Mouse (Mus musculus): ENCODE measurements around the gene Lrit2. TPM values are rescaled to one million over a fixed set of nuclear protein-coding genes. Genes with fewer than 3 reads are reported as not detected.

Gene Lrit2
- polyA plus RNA-seq, 1 experiment from 2014 or later = not detected

GRCm38 (mm10) chr14:37064849-37065248 lies 2.9 kb upstream of the Lrit2 start:
- H3K9me3 ChIP-seq (replicated peaks; ENCODE audit: control insufficient read depth, low read length) = no peaks in the 10 kb centered on the region
- 54% methylated on average over 2 of the region's 2 CpGs for WGBS (ENCODE audit: insufficient replicate concordance)
- H3K4me1 ChIP-seq (ENCODE audit: control insufficient read depth, insufficient read depth, low read length) = no peaks in the 10 kb centered on the region
- no peak overlapping the region for H3K4me2 ChIP-seq
- ATAC-seq (replicated peaks; ENCODE audit: insufficient number of reproducible peaks, low FRiP score, low TSS enrichment) = no peak
- no peaks in the 10 kb centered on the region for H3K27me3 ChIP-seq (ENCODE audit: control insufficient read depth, insufficient read depth, low read length)
- no peak overlapping the region for H3K9ac ChIP-seq (ENCODE audit: low read depth, low read length)
- no peak overlapping the region for H3K4me3 ChIP-seq (ENCODE audit: low read depth, low read length)
- H3K27ac ChIP-seq (ENCODE audit: low read depth, low read length) = no peak overlapping the region
- no peaks in the 10 kb centered on the region for H3K36me3 ChIP-seq (ENCODE audit: control insufficient read depth, insufficient read depth, low read length)

DNA sequence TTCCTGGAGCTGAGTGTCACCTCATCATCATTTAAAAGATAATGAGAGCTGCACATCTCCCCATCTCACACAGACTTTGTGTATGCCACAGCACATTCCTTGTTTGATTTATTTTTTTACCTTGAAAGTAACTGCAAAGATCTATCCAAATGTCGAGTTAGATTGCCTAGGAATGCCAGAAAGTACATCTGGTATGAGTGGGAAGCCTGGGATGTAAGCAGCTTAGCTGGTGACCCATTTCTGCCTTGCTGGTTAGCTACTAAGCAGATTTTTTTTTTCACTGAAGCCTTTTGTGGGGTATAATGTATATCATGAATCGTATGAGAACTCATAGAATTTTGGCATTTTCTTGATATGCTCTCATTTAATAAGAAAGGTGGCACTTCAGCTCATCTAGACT lies 1.1 kb upstream of the Lrit2 start:
- H3K9ac ChIP-seq (ENCODE audit: low read depth, low read length) = no peak overlapping the region

DNA sequence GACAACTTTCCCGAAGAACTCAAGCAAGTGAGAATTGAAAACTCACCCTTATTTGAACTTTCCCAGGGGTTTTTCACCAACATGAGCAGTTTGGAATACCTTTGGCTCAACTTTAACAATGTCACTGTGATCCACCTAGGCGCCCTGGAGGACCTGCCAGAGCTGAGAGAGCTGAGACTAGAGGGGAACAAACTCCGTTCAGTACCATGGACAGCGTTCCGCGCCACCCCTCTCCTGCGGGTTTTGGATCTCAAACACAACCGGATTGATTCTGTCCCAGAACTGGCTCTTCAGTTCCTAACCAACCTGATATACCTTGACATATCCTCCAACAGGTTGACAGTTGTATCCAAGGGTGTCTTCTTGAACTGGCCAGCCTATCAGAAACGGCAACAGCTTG lies 787 bp downstream of the Lrit2 start:
- H3K27ac ChIP-seq (ENCODE audit: low read depth, low read length) = no peak overlapping the region
- 18% methylated on average over 9 of the region's 9 CpGs for WGBS (ENCODE audit: insufficient replicate concordance)

More for the DNA sequence above, 1.1 kb upstream of the Lrit2 start:
- WGBS (ENCODE audit: insufficient replicate concordance) = 58% methylated on average over 2 of the region's 2 CpGs
- Histone ChIP-seq H3K36me3 (ENCODE audit: control insufficient read depth, insufficient read depth, low read length) (no peaks in the 10 kb centered on the region), H3K27me3 (ENCODE audit: control insufficient read depth, insufficient read depth, low read length) (no peaks in the 10 kb centered on the region), H3K4me2 (no peak overlapping the region), H3K4me1 (ENCODE audit: control insufficient read depth, insufficient read depth, low read length) (no peaks in the 10 kb centered on the region), H3K27ac (ENCODE audit: low read depth, low read length) (no peak overlapping the region), H3K9me3 (replicated peaks; ENCODE audit: control insufficient read depth, low read length) (no peaks in the 10 kb centered on the region), H3K4me3 (ENCODE audit: low read depth, low read length) (no peak overlapping the region)
- ATAC-seq (replicated peaks; ENCODE audit: insufficient number of reproducible peaks, low FRiP score, low TSS enrichment) = no peak

DNA sequence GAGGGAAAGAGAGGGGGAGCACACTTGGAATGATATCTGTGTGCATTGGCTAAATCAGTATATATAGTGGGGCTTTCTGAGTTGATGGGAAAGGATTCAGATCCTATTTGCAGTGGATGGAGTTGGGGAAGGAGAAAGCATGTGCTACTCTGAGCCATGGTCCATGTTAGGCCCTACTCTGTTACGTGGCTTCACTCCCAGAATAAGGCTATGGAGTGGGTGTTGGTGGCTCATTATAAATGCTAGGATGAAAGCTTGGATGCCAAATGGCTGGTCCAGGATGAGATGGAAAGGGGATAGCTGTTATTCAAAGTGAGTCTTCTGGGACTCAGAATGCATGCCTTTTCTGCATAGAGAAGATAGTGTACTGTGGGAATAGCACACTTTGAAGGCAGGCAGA lies 13.0 kb downstream of the Lrit2 start:
- H3K9me3 ChIP-seq (replicated peaks; ENCODE audit: control insufficient read depth, low read length) = no peaks in the 10 kb centered on the region
- no peak overlapping the region for H3K27ac ChIP-seq (ENCODE audit: low read depth, low read length)
- H3K4me1 ChIP-seq (ENCODE audit: control insufficient read depth, insufficient read depth, low read length) = no peaks in the 10 kb centered on the region
- H3K4me2 ChIP-seq = no peak overlapping the region
- no peaks in the 10 kb centered on the region for H3K27me3 ChIP-seq (ENCODE audit: control insufficient read depth, insufficient read depth, low read length)
- H3K4me3 ChIP-seq (ENCODE audit: low read depth, low read length) = no peak overlapping the region
- 84% methylated on average over 1 of the region's 1 CpGs for WGBS (ENCODE audit: insufficient replicate concordance)
- H3K36me3 ChIP-seq (ENCODE audit: control insufficient read depth, insufficient read depth, low read length) = no peaks in the 10 kb centered on the region
- ATAC-seq (replicated peaks; ENCODE audit: insufficient number of reproducible peaks, low FRiP score, low TSS enrichment) = no peak
- no peak overlapping the region for H3K9ac ChIP-seq (ENCODE audit: low read depth, low read length)

More for the DNA sequence above, 787 bp downstream of the Lrit2 start:
- Histone ChIP-seq H3K4me2 (no peak overlapping the region), H3K4me3 (ENCODE audit: low read depth, low read length) (no peak overlapping the region), H3K4me1 (ENCODE audit: control insufficient read depth, insufficient read depth, low read length) (no peaks in the 10 kb centered on the region), H3K9ac (ENCODE audit: low read depth, low read length) (no peak overlapping the region), H3K36me3 (ENCODE audit: control insufficient read depth, insufficient read depth, low read length) (no peaks in the 10 kb centered on the region), H3K27me3 (ENCODE audit: control insufficient read depth, insufficient read depth, low read length) (no peaks in the 10 kb centered on the region), H3K9me3 (replicated peaks; ENCODE audit: control insufficient read depth, low read length) (no peaks in the 10 kb centered on the region)
- no peak for ATAC-seq (replicated peaks; ENCODE audit: insufficient number of reproducible peaks, low FRiP score, low TSS enrichment)

DNA sequence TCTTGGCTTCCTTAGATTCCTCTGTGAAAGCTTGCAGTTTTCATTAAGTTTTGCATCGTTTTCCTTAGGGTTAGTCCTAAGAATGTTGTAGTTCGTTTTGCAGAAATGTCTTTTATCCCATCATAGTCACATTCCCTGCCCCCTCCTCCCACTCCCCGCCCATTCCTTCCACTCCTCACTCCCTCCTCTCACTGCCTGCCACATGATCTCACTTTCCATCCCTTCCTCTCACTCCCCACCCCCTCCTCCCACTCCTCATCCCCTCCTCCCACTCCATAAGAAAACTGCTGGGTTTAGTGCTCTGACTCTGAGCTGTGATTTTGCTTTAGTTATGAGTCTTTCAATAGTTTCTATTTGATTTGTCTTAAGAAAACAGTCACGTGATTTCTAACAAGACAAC lies 16.0 kb downstream of the Lrit2 start:
- no peak overlapping the region for H3K9ac ChIP-seq (ENCODE audit: low read depth, low read length)
- H3K9me3 ChIP-seq (replicated peaks; ENCODE audit: control insufficient read depth, low read length) = no peaks in the 10 kb centered on the region
- no peak for ATAC-seq (replicated peaks; ENCODE audit: insufficient number of reproducible peaks, low FRiP score, low TSS enrichment)
- no peak overlapping the region for H3K4me3 ChIP-seq (ENCODE audit: low read depth, low read length)
- H3K36me3 ChIP-seq (ENCODE audit: control insufficient read depth, insufficient read depth, low read length) = no peaks in the 10 kb centered on the region
- H3K4me2 ChIP-seq = no peak overlapping the region
- 27% methylated on average over 4 of the region's 4 CpGs for WGBS (ENCODE audit: insufficient replicate concordance)
- no peaks in the 10 kb centered on the region for H3K4me1 ChIP-seq (ENCODE audit: control insufficient read depth, insufficient read depth, low read length)
- H3K27me3 ChIP-seq (ENCODE audit: control insufficient read depth, insufficient read depth, low read length) = no peaks in the 10 kb centered on the region
- H3K27ac ChIP-seq (ENCODE audit: low read depth, low read length) = no peak overlapping the region

DNA sequence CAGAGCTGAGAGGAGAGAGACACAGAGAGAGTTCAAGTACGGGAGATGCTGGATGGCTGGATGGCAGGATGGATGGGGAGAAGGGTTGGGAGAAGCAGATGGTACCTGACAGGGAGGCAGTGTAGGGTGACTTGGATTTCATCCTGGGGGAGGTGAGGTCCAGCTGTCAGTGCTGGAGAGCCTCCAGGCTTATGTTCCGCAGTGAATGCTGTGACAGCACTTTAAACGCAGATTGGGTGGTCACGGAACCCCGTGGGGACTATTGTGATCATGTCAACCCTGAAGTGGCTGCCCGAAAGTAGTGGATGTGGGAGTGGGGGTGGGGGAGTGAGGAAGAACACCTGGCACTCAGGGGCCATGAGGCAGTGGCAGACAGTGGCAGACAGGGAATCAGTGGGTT lies 26.7 kb downstream of the Lrit2 start:
- no peak overlapping the region for H3K27ac ChIP-seq (ENCODE audit: low read depth, low read length)
- no peak for ATAC-seq (replicated peaks; ENCODE audit: insufficient number of reproducible peaks, low FRiP score, low TSS enrichment)
- WGBS (ENCODE audit: insufficient replicate concordance) = 68% methylated on average over 6 of the region's 6 CpGs
- H3K9ac ChIP-seq (ENCODE audit: low read depth, low read length) = no peak overlapping the region
- no peaks in the 10 kb centered on the region for H3K4me1 ChIP-seq (ENCODE audit: control insufficient read depth, insufficient read depth, low read length)
- H3K9me3 ChIP-seq (replicated peaks; ENCODE audit: control insufficient read depth, low read length) = no peaks in the 10 kb centered on the region
- no peaks in the 10 kb centered on the region for H3K36me3 ChIP-seq (ENCODE audit: control insufficient read depth, insufficient read depth, low read length)
- no peak overlapping the region for H3K4me2 ChIP-seq
- H3K27me3 ChIP-seq (ENCODE audit: control insufficient read depth, insufficient read depth, low read length) = peaks cover 34% of the 10 kb centered on the region
- no peak overlapping the region for H3K4me3 ChIP-seq (ENCODE audit: low read depth, low read length)

- peaks cover 36% of the 10 kb centered on the region for H3K27me3 ChIP-seq (ENCODE audit: control insufficient read depth, insufficient read depth, low read length)
- H3K36me3 ChIP-seq (ENCODE audit: control insufficient read depth, insufficient read depth, low read length) = no peaks in the 10 kb centered on the region
- no peak overlapping the region for H3K4me2 ChIP-seq
- H3K4me1 ChIP-seq (ENCODE audit: control insufficient read depth, insufficient read depth, low read length) = no peaks in the 10 kb centered on the region
- H3K9ac ChIP-seq (ENCODE audit: low read depth, low read length) = no peak overlapping the region
- H3K27ac ChIP-seq (ENCODE audit: low read depth, low read length) = no peak overlapping the region
- 67% methylated on average over 4 of the region's 4 CpGs for WGBS (ENCODE audit: insufficient replicate concordance)
- ATAC-seq (replicated peaks; ENCODE audit: insufficient number of reproducible peaks, low FRiP score, low TSS enrichment) = no peak
- no peak overlapping the region for H3K4me3 ChIP-seq (ENCODE audit: low read depth, low read length)
- no peaks in the 10 kb centered on the region for H3K9me3 ChIP-seq (replicated peaks; ENCODE audit: control insufficient read depth, low read length)
Measured at GRCm38 (mm10) chr14:37095556-37095955, 27.8 kb downstream of the Lrit2 start.

DNA sequence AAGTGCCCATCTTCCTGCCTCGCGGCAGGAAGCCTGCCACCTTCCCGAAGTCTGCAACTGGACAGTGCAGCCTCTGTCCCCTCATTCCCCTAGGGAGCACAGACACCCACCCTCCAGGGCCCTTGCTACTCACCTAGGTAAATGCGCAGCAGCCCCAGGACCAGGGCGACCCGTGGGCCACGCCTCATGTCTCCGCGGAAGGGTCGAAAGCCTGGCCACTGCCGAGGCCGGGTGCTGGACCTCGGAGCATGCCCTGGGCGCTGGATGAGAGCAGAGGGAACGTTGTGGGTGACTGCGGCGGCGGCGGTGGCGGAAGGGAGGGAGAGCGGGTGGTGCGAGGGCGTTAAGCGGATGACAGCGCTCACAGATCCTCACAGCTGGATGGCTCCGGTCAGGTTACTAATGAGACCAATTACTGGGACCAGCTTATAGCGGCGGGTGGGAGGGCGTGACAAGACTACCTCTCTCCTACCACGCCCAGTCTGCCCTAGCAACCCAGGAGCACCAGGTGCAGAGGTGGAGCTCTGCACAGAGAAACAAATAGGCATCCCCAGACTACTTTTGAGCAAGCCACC lies 30.3 kb downstream of the Lrit2 start, which contains the start of gene Cdhr1:
TSS of gene Cdhr1 (minus strand) at position 392 of the 575 bp plus-strand sequence.
- no peaks in the 10 kb centered on the region for H3K36me3 ChIP-seq (ENCODE audit: control insufficient read depth, insufficient read depth, low read length)
- no peaks in the 10 kb centered on the region for H3K9me3 ChIP-seq (replicated peaks; ENCODE audit: control insufficient read depth, low read length)
- H3K4me2 ChIP-seq = peak within 1 kb of the TSS; percentile 74
- H3K27ac ChIP-seq (ENCODE audit: low read depth, low read length) = no peak within 1 kb of the TSS
- WGBS (ENCODE audit: insufficient replicate concordance) = under 1% methylated on average over 30 of the region's 30 CpGs
- H3K4me3 ChIP-seq (ENCODE audit: low read depth, low read length) = peak within 1 kb of the TSS; percentile 40
- H3K27me3 ChIP-seq (ENCODE audit: control insufficient read depth, insufficient read depth, low read length) = peaks cover 45% of the 10 kb centered on the region
- 0 out of 2 replicates have a peak within 1 kb of the TSS, but pooled peaks have one; percentile 22 for H3K9ac ChIP-seq (ENCODE audit: low read depth, low read length)
- ATAC-seq (replicated peaks; ENCODE audit: insufficient number of reproducible peaks, low FRiP score, low TSS enrichment) = no peak; the same call in 1 of the 2 replicates
- no peaks in the 10 kb centered on the region for H3K4me1 ChIP-seq (ENCODE audit: control insufficient read depth, insufficient read depth, low read length)

DNA sequence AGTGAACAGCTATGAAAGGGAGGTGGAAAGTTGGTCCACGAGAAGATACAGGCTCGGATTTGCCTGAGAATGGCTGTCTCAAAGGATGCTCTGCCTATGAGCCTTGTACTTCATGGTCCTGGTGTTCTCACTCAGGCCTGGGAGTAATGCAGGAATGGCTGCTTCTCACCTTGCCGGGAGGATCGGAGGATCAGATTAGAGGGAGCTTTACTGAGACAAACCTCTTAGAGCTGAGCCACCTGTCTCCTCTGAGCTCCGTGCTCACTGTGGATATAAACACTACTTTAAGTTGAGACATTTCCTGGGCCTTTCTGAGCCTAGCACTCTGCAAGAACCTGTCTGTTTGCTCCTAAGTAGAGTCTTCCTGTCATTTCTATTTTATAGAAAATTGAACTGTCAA lies 33.8 kb downstream of the Lrit2 start:
- H3K4me1 ChIP-seq (ENCODE audit: control insufficient read depth, insufficient read depth, low read length) = peaks cover 15% of the 10 kb centered on the region
- H3K4me3 ChIP-seq (ENCODE audit: low read depth, low read length) = no peak overlapping the region
- no peaks in the 10 kb centered on the region for H3K36me3 ChIP-seq (ENCODE audit: control insufficient read depth, insufficient read depth, low read length)
- H3K27me3 ChIP-seq (ENCODE audit: control insufficient read depth, insufficient read depth, low read length) = peaks cover 40% of the 10 kb centered on the region
- no peak for ATAC-seq (replicated peaks; ENCODE audit: insufficient number of reproducible peaks, low FRiP score, low TSS enrichment)
- H3K9me3 ChIP-seq (replicated peaks; ENCODE audit: control insufficient read depth, low read length) = no peaks in the 10 kb centered on the region
- 65% methylated on average over 5 of the region's 5 CpGs for WGBS (ENCODE audit: insufficient replicate concordance)
- no peak overlapping the region for H3K9ac ChIP-seq (ENCODE audit: low read depth, low read length)
- no peak overlapping the region for H3K4me2 ChIP-seq
- no peak overlapping the region for H3K27ac ChIP-seq (ENCODE audit: low read depth, low read length)

All from heart, embryonic 11.5 days (tissue).